Mouse (Mus musculus): Measurements from ENCODE around the gene Iqch.
A peak's percentile ranks its signal among the peaks of the same experiment; 100 is the strongest.

The Iqch gene

GRCm38 (mm10) chr9:63602043-63602939 lies at the start of gene Iqch, which contains the start of gene Aagab:
TSS of gene Iqch (minus strand) at chr9:63602493.
TSS of gene Aagab (plus strand) at chr9:63602660.
- DNase-seq (ENCODE audit: low read depth, low spot score): peak; percentile 93

GRCm38 (mm10) chr9:63651594-63651993 lies 49.3 kb upstream of the Iqch start:
- DNase-seq (ENCODE audit: low read depth, low spot score): no peak

- DNase-seq (ENCODE audit: low read depth, low spot score): no peak
Observed at GRCm38 (mm10) chr9:63650905-63651304, 48.6 kb upstream of the Iqch start.

GRCm38 (mm10) chr9:63649841-63650545 lies 47.7 kb upstream of the Iqch start:
- peak; percentile 11 for DNase-seq (ENCODE audit: low read depth, low spot score)

GRCm38 (mm10) chr9:63648520-63648918 lies 46.2 kb upstream of the Iqch start:
- DNase-seq (ENCODE audit: low read depth, low spot score): no peak

GRCm38 (mm10) chr9:63647581-63648519 lies 45.6 kb upstream of the Iqch start:
- no peak for DNase-seq (ENCODE audit: low read depth, low spot score)

- DNase-seq (ENCODE audit: low read depth, low spot score): no peak
Observed at GRCm38 (mm10) chr9:63645084-63645483, 42.8 kb upstream of the Iqch start.

GRCm38 (mm10) chr9:63644011-63644410 lies 41.7 kb upstream of the Iqch start:
- DNase-seq (ENCODE audit: low read depth, low spot score): no peak

- no peak for DNase-seq (ENCODE audit: low read depth, low spot score)
Observed at GRCm38 (mm10) chr9:63641983-63642646, 39.8 kb upstream of the Iqch start.

GRCm38 (mm10) chr9:63636113-63636512 lies 33.8 kb upstream of the Iqch start:
- no peak for DNase-seq (ENCODE audit: low read depth, low spot score)

- DNase-seq (ENCODE audit: low read depth, low spot score): no peak
Observed at GRCm38 (mm10) chr9:63633334-63633733, 31.0 kb upstream of the Iqch start.

GRCm38 (mm10) chr9:63632924-63633323 lies 30.6 kb upstream of the Iqch start:
- DNase-seq (ENCODE audit: low read depth, low spot score): no peak

- DNase-seq (ENCODE audit: low read depth, low spot score): no peak
Observed at GRCm38 (mm10) chr9:63632045-63632444, 29.8 kb upstream of the Iqch start.

GRCm38 (mm10) chr9:63625090-63625756 lies 22.9 kb upstream of the Iqch start:
- no peak for DNase-seq (ENCODE audit: low read depth, low spot score)

GRCm38 (mm10) chr9:63623895-63624569 lies 21.7 kb upstream of the Iqch start:
- DNase-seq (ENCODE audit: low read depth, low spot score): no peak

GRCm38 (mm10) chr9:63617967-63618366 lies 15.7 kb upstream of the Iqch start:
- DNase-seq (ENCODE audit: low read depth, low spot score): no peak

- DNase-seq (ENCODE audit: low read depth, low spot score): no peak
Observed at GRCm38 (mm10) chr9:63614018-63614985, 12.0 kb upstream of the Iqch start.

- DNase-seq (ENCODE audit: low read depth, low spot score): no peak
Observed at GRCm38 (mm10) chr9:63613569-63613968, 11.3 kb upstream of the Iqch start.
